Mouse (Mus musculus) spleen, postnatal 4 days (tissue): ENCODE data around the gene Nacc2.

Experiments
- DNase-seq, 2 experiments: peaks; one replicate each; pipeline ENCODE4 v3.0.0; 2022; ENCODE audit warnings: low spot score in 2 of 2

Nacc2 gene

DNA sequence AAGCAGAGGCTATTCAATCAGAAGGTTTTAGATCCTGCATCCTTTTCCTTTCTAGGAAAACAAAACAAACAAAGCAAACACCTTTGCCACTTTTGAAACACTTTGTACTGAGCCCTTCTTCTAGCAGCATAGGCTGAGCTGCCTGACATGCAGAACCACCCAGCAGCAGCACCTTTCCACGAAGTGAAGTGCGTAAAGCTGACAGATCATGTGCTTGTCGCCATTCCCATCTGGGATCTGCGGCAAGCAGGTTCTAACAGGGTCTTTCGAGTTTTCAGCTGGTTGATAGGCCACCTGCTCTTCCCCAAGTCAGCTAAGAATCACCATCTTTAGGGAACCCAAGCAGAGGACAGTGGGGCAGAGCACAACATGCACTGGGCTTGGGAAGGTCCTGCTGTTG, 66.8 kb downstream of the Nacc2 start:
- no peak for DNase-seq

GRCm38 (mm10) chr2:26055747-26056102, 67.3 kb downstream of the Nacc2 start:
- no peak for DNase-seq

GRCm38 (mm10) chr2:26055046-26055746, 67.8 kb downstream of the Nacc2 start:
- DNase-seq: peak; percentile 70 to 85

DNA sequence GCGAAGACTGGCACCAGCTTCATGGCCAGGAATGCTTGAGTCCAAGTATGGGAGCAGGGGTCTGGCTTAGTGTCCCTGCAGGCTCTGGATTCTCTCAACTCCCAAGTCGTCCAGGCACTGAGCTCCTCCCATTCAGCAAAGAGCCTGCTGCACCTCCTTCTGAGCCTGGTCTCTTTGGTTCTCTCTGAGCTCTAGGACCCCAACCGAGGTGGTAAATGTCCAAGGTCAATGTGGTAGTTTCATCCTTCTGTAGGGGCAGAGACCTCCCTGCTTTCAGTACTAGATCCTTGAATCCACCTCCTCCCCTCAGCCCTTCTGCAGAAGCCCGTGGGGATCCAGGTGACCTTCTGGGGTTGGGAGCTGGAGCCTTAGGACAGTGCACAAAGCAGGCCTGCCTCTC, 70.2 kb downstream of the Nacc2 start:
- DNase-seq: no peak

GRCm38 (mm10) chr2:26048816-26049215, 74.2 kb downstream of the Nacc2 start:
- DNase-seq: no peak

GRCm38 (mm10) chr2:26044216-26044615, 78.8 kb downstream of the Nacc2 start:
- DNase-seq: no peak

GRCm38 (mm10) chr2:26042603-26043002, 80.4 kb downstream of the Nacc2 start:
- DNase-seq: no peak

- DNase-seq: no peak
Measured at GRCm38 (mm10) chr2:26041163-26041810, 81.7 kb downstream of the Nacc2 start.

DNA sequence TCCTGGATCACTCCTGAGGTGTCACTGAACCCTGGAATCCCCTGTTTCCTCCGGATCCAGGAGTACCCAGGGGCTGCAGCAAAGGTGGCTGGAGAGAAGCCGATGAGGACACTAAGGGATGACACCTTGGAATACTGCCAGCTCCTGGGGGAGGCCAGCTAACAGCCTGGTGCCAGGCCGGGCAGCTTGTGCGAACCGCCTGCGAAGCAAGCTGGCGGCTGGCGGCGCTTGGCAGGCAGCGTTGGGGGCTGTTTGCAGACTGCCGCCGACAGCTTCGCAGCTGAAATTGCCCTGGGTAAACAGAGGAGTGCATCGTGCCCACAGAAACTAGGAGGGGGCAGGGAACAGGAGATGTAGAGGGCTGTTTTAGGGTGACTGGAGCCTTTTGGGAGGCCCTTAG, 83.1 kb downstream of the Nacc2 start:
- DNase-seq: no peak

GRCm38 (mm10) chr2:26037386-26037785, 85.6 kb downstream of the Nacc2 start:
- no peak for DNase-seq

GRCm38 (mm10) chr2:26034344-26035050, 88.5 kb downstream of the Nacc2 start:
- no peak for DNase-seq

DNA sequence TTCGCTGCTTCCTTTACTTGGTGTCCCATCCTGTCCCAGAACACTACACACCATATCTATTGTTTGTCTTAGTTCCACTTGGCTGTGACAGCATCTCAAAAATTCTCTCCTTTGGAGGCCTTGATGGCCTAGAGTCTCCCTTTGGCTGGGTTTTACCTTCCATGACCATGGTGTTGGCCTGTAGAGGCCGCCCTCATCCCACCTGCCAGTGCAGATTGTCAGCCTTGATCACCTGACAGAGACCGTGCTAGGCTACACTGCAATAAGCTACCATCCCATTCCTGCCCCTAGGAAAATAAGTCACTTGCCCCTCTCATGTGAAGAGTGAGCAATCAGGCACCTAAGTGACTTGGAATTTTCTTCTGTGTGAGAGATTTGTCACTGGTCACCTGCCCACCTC, 92.7 kb downstream of the Nacc2 start:
- DNase-seq: no peak

GRCm38 (mm10) chr2:26024138-26025075, 98.6 kb downstream of the Nacc2 start:
- DNase-seq: peak; percentile 60 to 79

DNA sequence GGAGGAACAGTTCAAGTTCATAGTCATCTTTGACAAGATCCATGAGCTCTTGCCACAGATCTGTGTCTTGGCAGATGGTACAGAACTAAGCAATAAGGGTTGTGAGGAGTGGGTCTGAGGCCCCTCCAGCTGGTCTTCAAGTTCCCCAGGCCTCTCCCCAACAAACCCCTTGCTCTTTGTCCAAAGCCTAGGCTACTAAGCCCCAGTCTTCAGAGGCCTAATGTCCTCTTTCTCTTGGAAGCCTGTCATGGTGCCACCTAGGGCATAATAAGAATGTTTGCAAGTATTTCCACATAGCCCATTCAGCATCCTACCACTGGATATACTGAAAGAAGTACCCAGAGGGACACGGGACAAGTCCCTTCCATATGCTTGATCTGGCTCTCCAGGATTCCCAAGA, 100.4 kb downstream of the Nacc2 start:
- DNase-seq: no peak

DNA sequence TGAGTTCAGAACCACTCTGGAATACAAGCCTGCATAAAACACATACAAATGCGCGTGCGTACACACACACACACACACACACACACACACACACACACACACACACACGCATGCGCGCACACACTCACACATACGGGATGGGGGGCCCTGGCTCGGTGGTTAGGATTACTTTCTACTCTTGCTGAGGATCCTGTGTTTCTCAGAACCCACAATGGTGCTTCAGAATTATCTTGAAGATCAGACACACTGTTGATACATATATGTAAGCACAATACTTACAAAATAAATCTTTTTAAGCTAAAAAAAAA, 100.8 kb downstream of the Nacc2 start:
- DNase-seq: no peak

- DNase-seq: peak; percentile 90 to 94
Measured at GRCm38 (mm10) chr2:26021561-26022257, 101.3 kb downstream of the Nacc2 start, which contains the start of gene Ubac1. TSS of gene Ubac1 (minus strand) at chr2:26021747.

GRCm38 (mm10) chr2:26020714-26021560, 102.1 kb downstream of the Nacc2 start:
- DNase-seq: peak; percentile 68 to 82

DNA sequence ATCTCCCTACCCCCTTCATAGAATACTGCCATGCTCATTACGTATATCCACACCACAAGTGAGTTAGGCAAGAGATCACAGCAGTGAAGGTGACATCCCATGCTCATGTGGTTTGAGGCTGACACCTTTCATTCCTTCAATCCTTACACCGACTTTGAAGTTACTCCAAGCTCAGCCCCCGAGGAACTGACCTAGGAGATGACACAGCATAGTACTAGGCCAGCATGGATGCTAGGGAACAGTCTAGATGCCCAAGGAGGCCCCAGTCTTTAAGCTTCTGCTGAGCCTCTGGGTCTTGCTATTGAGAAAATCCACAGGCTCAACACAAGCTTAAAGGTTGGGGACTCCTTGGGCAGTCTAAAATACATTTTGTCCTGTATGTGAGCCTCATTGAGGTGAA, 103.1 kb downstream of the Nacc2 start:
- peak in 1 of 2 experiments; percentile 42 for DNase-seq

DNA sequence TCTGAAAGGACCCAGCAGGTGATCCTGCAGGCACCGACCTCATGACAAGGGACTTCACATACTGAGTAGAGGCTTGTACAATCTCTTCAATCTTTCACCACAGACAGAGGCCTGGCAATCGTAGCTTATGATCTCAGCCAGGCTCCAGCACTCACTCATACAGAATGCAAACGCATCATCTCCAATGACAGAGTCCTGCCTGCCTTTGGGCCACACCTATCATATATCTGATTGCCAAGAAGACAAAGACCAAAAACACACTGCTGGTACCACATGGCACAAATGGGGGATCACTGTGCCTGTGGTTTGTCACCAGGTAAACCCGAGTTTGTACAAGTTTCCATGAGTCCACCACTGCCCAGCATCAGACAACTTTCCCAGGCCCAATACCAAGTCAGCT, 105.7 kb downstream of the Nacc2 start:
- DNase-seq: no peak

DNA sequence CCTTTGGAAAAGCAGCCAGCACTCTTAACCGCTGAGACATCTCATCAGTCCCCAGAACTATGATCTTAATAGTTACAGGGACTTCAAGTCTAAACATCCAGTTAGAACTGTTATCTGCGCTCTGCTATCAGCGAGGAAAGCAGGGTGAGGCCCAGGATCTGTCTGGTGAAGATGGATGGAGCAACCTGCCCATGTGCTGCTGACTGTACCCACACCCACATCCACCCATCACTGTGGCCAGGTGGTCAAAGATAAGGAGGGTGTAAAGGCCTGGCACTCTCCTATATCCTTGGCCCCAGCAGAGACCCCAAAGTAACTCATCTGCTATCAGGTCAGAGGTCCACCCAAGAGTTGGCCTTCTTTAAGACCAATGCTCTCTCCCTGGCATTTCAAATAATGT, 109.3 kb downstream of the Nacc2 start:
- peak; percentile 79 to 83 for DNase-seq
